Mouse (Mus musculus): Measurements from ENCODE around the gene Srebf1. TPM values are rescaled to one million over a fixed set of nuclear protein-coding genes. Genes with fewer than 3 reads are reported as not detected.

The Srebf1 gene
- total and polyA plus RNA-seq, 3 experiments, result 69.8 to 126 (median 120) TPM

DNA sequence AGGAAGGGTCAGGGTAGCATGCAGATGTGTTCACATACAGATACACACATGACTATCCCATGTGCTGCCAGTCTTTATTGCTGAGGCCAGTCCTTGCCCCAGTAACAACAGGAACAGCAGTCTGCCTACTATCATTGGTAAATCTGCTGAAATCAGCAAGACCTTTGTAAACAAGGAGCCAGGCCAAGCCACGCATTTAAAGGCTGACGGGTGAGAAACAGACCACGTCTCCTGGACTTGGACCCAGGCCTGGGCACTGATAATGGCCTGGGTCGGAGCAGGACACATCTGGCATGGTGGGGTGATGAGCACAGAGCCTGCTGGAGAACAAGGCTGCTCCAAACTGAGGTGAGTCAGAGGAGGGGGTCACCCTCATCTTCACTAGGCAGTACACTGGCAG is 18.1 kb upstream of the Srebf1 start:
- no peak overlapping the region for H3K27ac ChIP-seq (ENCODE audit: insufficient read depth, low read depth)
- no peaks in the 10 kb centered on the region for H3K27me3 ChIP-seq (replicated peaks)
- no peak overlapping the region for H3K4me2 ChIP-seq (ENCODE audit: insufficient read depth, low read depth, poor library complexity, severe bottlenecking)
- no peaks in the 10 kb centered on the region for H3K9me3 ChIP-seq (replicated peaks; ENCODE audit: low read length)
- no peak overlapping the region for H3K4me3 ChIP-seq (replicated peaks in 1 of 3; ENCODE audit: low read depth in 2 of 3, low read length in 2 of 3, poor library complexity in 1 of 3)
- peaks cover 0 to 13% of the 10 kb centered on the region in 2 experiments; a peak in 2 of 4 replicates for H3K4me1 ChIP-seq (ENCODE audit: control insufficient read depth in 1 of 2, insufficient read depth in 2 of 2)
- H3K36me3 ChIP-seq (replicated peaks in 1 of 2; ENCODE audit: control insufficient read depth in 1 of 2, insufficient read depth in 1 of 2, low read length in 1 of 2), result peaks cover 16 to 44% of the 10 kb centered on the region in 2 experiments
- no peak for DNase-seq (ENCODE audit: extremely low read depth)
- dilution Hi-C loops (cut with MboI; ENCODE audit: extremely low pct_ligation_motif_present, extremely low pct_unique_long_range_greater_than_20kb, low sequenced_read_pairs) (no loop called here), in situ Hi-C loops (cut with MboI; ENCODE audit: low pct_ligation_motif_present, low pct_unique_long_range_greater_than_20kb, low sequenced_read_pairs) (no loop called here)
- TF ChIP-seq NRF1 (IDR thresholded peaks at IDR 0.05; ENCODE audit: low read depth, low read length), result no peak
- TF ChIP-seq ZMIZ1 (IDR thresholded peaks at IDR 0.05; ENCODE audit: low read depth, low read length), result no peak
- TF ChIP-seq RCOR1 (conservative IDR thresholded peaks at IDR 0.05; ENCODE audit: low read depth, low read length), result no peak
- TF ChIP-seq ZC3H11A (IDR thresholded peaks at IDR 0.05; ENCODE audit: low read depth, low read length), result no peak
- no peak for TF ChIP-seq IRF4 (IDR thresholded peaks at IDR 0.05; ENCODE audit: low read depth, low read length)
- TF ChIP-seq JUND (conservative IDR thresholded peaks at IDR 0.05; ENCODE audit: low read depth, low read length), result no peak
- TF ChIP-seq MAZ (IDR thresholded peaks at IDR 0.05; ENCODE audit: low read depth, low read length), result no peak
- no peak for TF ChIP-seq USF2 (conservative IDR thresholded peaks at IDR 0.05; ENCODE audit: low read depth, low read length)
- no peak for TF ChIP-seq ZNF384 (IDR thresholded peaks at IDR 0.05; ENCODE audit: low read depth, low read length)
- TF ChIP-seq TCF12 (IDR thresholded peaks at IDR 0.05; ENCODE audit: low read depth, low read length), result no peak
- TF ChIP-seq POLR2AphosphoS2 (IDR thresholded peaks at IDR 0.05; ENCODE audit: low read depth, low read length), result no peak
- TF ChIP-seq PAX5 (IDR thresholded peaks at IDR 0.05; ENCODE audit: low read length), result no peak
- TF ChIP-seq CTCF (conservative IDR thresholded peaks at IDR 0.05 in 1 of 2, IDR thresholded peaks at IDR 0.05 in 1 of 2; ENCODE audit: low read depth in 2 of 2, low read length in 2 of 2), result no peak
- TF ChIP-seq GABPA (IDR thresholded peaks at IDR 0.05; ENCODE audit: insufficient replicate concordance, low read depth, low read length), result no peak
- TF ChIP-seq ZKSCAN1 (IDR thresholded peaks at IDR 0.05; ENCODE audit: borderline replicate concordance, low read depth, low read length), result no peak
- no peak for TF ChIP-seq RAD21 (IDR thresholded peaks at IDR 0.05; ENCODE audit: low read depth, low read length)
- no peaks in the 10 kb centered on the region for H3K79me2 ChIP-seq (replicated peaks; ENCODE audit: control insufficient read depth, extremely low read depth, insufficient read depth, poor library complexity, severe bottlenecking)
- H3K9ac ChIP-seq (ENCODE audit: insufficient read depth, low read depth), result no peak overlapping the region

DNA sequence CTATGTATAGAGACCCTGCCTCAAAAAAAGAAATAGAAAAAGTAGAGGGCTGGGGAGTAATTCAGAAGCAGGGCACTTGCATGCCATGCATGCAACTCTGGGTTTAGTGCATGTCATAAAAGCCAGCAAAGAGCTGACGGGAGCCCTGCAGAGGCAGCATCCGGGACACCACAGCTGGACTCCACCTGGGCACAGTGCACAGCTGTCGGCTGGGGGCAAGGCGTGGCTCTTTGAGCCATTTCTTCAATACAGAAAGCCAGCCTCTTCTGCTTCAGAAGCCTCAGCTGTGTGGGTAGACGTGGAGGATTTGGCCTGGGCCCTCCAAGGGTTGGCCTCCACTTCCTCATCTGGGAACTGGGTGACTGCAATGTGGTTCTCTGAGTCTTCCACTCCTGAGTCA is 13.0 kb upstream of the Srebf1 start:
- Histone ChIP-seq H3K9me3 (replicated peaks; ENCODE audit: low read length) (no peaks in the 10 kb centered on the region), H3K4me3 (replicated peaks in 1 of 3; ENCODE audit: low read depth in 2 of 3, low read length in 2 of 3, poor library complexity in 1 of 3) (no peak overlapping the region), H3K27me3 (replicated peaks) (no peaks in the 10 kb centered on the region), H3K27ac (ENCODE audit: insufficient read depth, low read depth) (no peak overlapping the region), H3K36me3 (replicated peaks in 1 of 2; ENCODE audit: control insufficient read depth in 1 of 2, insufficient read depth in 1 of 2, low read length in 1 of 2) (peaks cover 2 to 12% of the 10 kb centered on the region in 2 experiments), H3K4me2 (ENCODE audit: insufficient read depth, low read depth, poor library complexity, severe bottlenecking) (no peak overlapping the region), H3K9ac (ENCODE audit: insufficient read depth, low read depth) (no peak overlapping the region), H3K4me1 (ENCODE audit: control insufficient read depth in 1 of 2, insufficient read depth in 2 of 2) (peaks cover 3 to 31% of the 10 kb centered on the region in 2 experiments; a peak in 3 of 4 replicates), H3K79me2 (replicated peaks; ENCODE audit: control insufficient read depth, extremely low read depth, insufficient read depth, poor library complexity, severe bottlenecking) (no peaks in the 10 kb centered on the region)
- in situ Hi-C loops (cut with MboI; ENCODE audit: low pct_ligation_motif_present, low pct_unique_long_range_greater_than_20kb, low sequenced_read_pairs) (no loop called here), dilution Hi-C loops (cut with MboI; ENCODE audit: extremely low pct_ligation_motif_present, extremely low pct_unique_long_range_greater_than_20kb, low sequenced_read_pairs) (no loop called here)
- TF ChIP-seq USF1 (IDR thresholded peaks at IDR 0.05; ENCODE audit: low read depth, low read length) (no peak), MAX (IDR thresholded peaks at IDR 0.05; ENCODE audit: low read length) (no peak), ZKSCAN1 (IDR thresholded peaks at IDR 0.05; ENCODE audit: borderline replicate concordance, low read depth, low read length) (no peak), JUN (IDR thresholded peaks at IDR 0.05; ENCODE audit: insufficient read depth, low read depth, low read length) (no peak)
- DNase-seq (ENCODE audit: extremely low read depth), result no peak

All from CH12.LX (cell line).